In genomic region chr16:95267481-95268183, GRCm38 (mm10) we compare ENCODE assay signal across 19 mouse cellular contexts. TPM values are rescaled to one million over a fixed set of nuclear protein-coding genes. Genes with fewer than 3 reads are reported as not detected.
A peak's percentile ranks its signal among the peaks of the same experiment; 100 is the strongest.
DNase-seq lines count a peak whose midpoint lies in the region.
"Had no signal": no experiment of that assay in that cellular context is flagged by ENCODE, and none has a peak within 500 bp of the region (broad histone marks: within the 10 kb centered on the region; RNA-seq: fewer than 3 reads in every experiment).

No protein-coding gene starts in this region.

- DNase-seq in kidney, adult 18-20 months = peak; percentile 23
- DNase-seq in kidney, adult 9 months = no peak
- DNase-seq in embryo, embryonic 10.5 days (ENCODE audit: low spot score) = peak; percentile 43
- peak; percentile 80 for DNase-seq in fat pad, adult 2 months (ENCODE audit: extremely low read depth, low read depth, low spot score)
- DNase-seq in neural tube, embryonic 10.5 days (ENCODE audit: extremely low spot score, low spot score) = no peak
- no peak for DNase-seq in adrenal gland, postnatal 14 days
- DNase-seq in adrenal gland, adult 18-20 months (ENCODE audit: low spot score in 2 of 2) = no peak
- DNase-seq: adrenal gland, adult 8-10 months; adrenal gland, postnatal 36 days; B cell, adult 2 months; cerebellum, adult 18-20 months; cerebellum, adult 9-11 months; cerebellum, postnatal 25 days; gastrocnemius, postnatal 10 days; gastrocnemius, postnatal 36 days; heart, adult 18-20 months; heart, postnatal 14 days; heart, postnatal 4 days had no signal

RNA-seq across cellular contexts. Expression of gene Kcnj15, which starts 10.3 kb away (rescaled TPM):
- total RNA-seq in adrenal gland, postnatal 14 days (2021) = 1.0 and 1.5 TPM in 2 replicates
- total RNA-seq in adrenal gland, adult 18-20 months (2021) = 1 to 10 TPM in 1 of 2 experiments, under 1 TPM in 1; 0.89 to 1.7 TPM
- total RNA-seq: common myeloid progenitor, adult 5-6 weeks had no signal

Comparison
In these comparisons a context has a peak if more than half of its experiments do, and no peak if none do; other contexts are left out.
1. DNase-seq: peak in kidney, adult 18-20 months (single experiment), embryo, embryonic 10.5 days (single experiment) and fat pad, adult 2 months (single experiment); none in kidney, adult 9 months (single experiment), neural tube, embryonic 10.5 days (single experiment), adrenal gland, postnatal 14 days (single experiment) and adrenal gland, adult 18-20 months (0 of 2).